Mouse (Mus musculus): ENCODE results near the gene Trim37. TPM values are rescaled to one million over a fixed set of nuclear protein-coding genes. Genes with fewer than 3 reads are reported as not detected.
"Not testable (repeated sequence)": the region's sequence is repeated elsewhere in the genome, so short reads cannot be mapped to it uniquely, and the experiment has no call there.

Trim37 gene
- polyA plus RNA-seq, 1 experiment from 2014 or later: 16.4 TPM

- Histone ChIP-seq H3K27me3 (no peaks in the 10 kb centered on the region), H3K36me3 (no peaks in the 10 kb centered on the region), H3K4me3 (no peak overlapping the region), H3K4me2 (no peak overlapping the region), H3K4me1 (replicated peaks) (peaks cover 25% of the 10 kb centered on the region), H3K9ac (no peak overlapping the region), H3K27ac (no peak overlapping the region), H3K9me3 (replicated peaks) (no peaks in the 10 kb centered on the region)
- ATAC-seq (replicated peaks; ENCODE audit: insufficient number of reproducible peaks, insufficient read depth, low FRiP score, low read depth): no peak
- WGBS: 74% methylated on average over 6 of the region's 6 CpGs
Observed at GRCm38 (mm10) chr11:87250132-87250531, 123.3 kb downstream of the Trim37 start.

DNA sequence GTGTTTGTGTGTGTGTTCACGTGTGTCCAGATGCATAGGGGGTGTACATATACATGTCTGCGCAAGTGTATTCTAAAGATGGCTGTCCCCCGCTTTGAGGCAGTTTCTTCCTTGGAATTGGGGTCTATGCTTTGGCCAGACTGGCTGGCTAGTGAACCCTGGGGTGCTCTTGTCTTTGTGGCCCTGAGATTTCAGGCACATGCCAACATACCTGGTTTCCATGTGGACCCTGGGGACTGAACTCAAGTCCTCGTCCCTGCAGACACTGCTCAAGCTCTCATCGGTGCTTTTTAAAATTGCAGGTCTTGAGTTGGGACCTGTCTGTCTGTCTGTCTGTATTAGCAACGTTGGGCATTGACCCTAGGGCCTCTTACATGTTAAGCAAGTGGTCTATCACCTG is 126.4 kb downstream of the Trim37 start:
- no peaks in the 10 kb centered on the region for H3K27me3 ChIP-seq
- no peak for ATAC-seq (replicated peaks; ENCODE audit: insufficient number of reproducible peaks, insufficient read depth, low FRiP score, low read depth)
- no peak overlapping the region for H3K9ac ChIP-seq
- peaks cover 7% of the 10 kb centered on the region; the same call in 1 of the 2 replicates for H3K4me1 ChIP-seq (replicated peaks)
- 86% methylated on average over 6 of the region's 6 CpGs for WGBS
- H3K36me3 ChIP-seq: no peaks in the 10 kb centered on the region
- H3K4me2 ChIP-seq: no peak overlapping the region
- no peaks in the 10 kb centered on the region for H3K9me3 ChIP-seq (replicated peaks)
- H3K4me3 ChIP-seq: no peak overlapping the region
- H3K27ac ChIP-seq: no peak overlapping the region

- H3K9me3 ChIP-seq (replicated peaks): no peaks in the 10 kb centered on the region
- no peak overlapping the region for H3K27ac ChIP-seq
- H3K4me1 ChIP-seq (replicated peaks): peaks cover 7% of the 10 kb centered on the region; the same call in 1 of the 2 replicates
- H3K27me3 ChIP-seq: no peaks in the 10 kb centered on the region
- no peak overlapping the region for H3K4me2 ChIP-seq
- WGBS: 51% methylated on average over 5 of the region's 5 CpGs
- H3K4me3 ChIP-seq: no peak overlapping the region
- no peak overlapping the region for H3K9ac ChIP-seq
- no peak for ATAC-seq (replicated peaks; ENCODE audit: insufficient number of reproducible peaks, insufficient read depth, low FRiP score, low read depth)
- no peaks in the 10 kb centered on the region for H3K36me3 ChIP-seq
Observed at GRCm38 (mm10) chr11:87254149-87254548, 127.3 kb downstream of the Trim37 start.

GRCm38 (mm10) chr11:87257282-87257681 is 130.4 kb downstream of the Trim37 start:
- H3K9ac ChIP-seq: no peak overlapping the region
- no peak overlapping the region for H3K4me2 ChIP-seq
- H3K4me1 ChIP-seq (replicated peaks): peaks cover 5% of the 10 kb centered on the region; the same call in 1 of the 2 replicates
- no peaks in the 10 kb centered on the region for H3K9me3 ChIP-seq (replicated peaks)
- H3K27me3 ChIP-seq: no peaks in the 10 kb centered on the region
- no peak for ATAC-seq (replicated peaks; ENCODE audit: insufficient number of reproducible peaks, insufficient read depth, low FRiP score, low read depth)
- 83% methylated on average over 5 of the region's 5 CpGs for WGBS
- no peaks in the 10 kb centered on the region for H3K36me3 ChIP-seq
- no peak overlapping the region for H3K27ac ChIP-seq
- no peak overlapping the region for H3K4me3 ChIP-seq

- H3K4me1 ChIP-seq (replicated peaks): peaks cover 5% of the 10 kb centered on the region; the same call in 1 of the 2 replicates
- H3K9me3 ChIP-seq (replicated peaks): no peaks in the 10 kb centered on the region
- 65% methylated on average over 10 of the region's 10 CpGs for WGBS
- no peak overlapping the region for H3K9ac ChIP-seq
- no peak overlapping the region for H3K27ac ChIP-seq
- H3K4me2 ChIP-seq: peak overlapping the region; percentile 22; the same call in 1 of the 2 replicates
- no peak overlapping the region for H3K4me3 ChIP-seq
- H3K27me3 ChIP-seq: no peaks in the 10 kb centered on the region
- no peaks in the 10 kb centered on the region for H3K36me3 ChIP-seq
- no peak for ATAC-seq (replicated peaks; ENCODE audit: insufficient number of reproducible peaks, insufficient read depth, low FRiP score, low read depth)
Observed at GRCm38 (mm10) chr11:87259792-87260191, 132.9 kb downstream of the Trim37 start.

DNA sequence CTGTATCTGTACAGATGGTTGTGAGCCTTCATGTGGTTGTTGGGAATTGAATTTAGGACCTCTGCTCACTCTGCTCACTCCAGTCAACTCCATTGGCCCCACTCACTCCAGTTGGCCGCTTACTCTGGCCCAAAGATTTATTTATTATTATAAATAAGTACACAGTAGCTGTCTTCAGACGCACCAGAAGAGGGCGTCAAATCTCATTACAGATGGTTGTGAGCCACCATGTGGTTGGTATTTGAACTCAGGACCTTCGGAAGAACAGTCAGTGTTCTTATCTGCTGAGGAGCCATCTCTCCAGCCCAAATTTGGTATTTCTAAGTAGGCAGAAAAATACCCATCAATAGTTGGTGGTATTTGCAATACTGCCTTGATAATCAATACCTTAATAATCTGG is 134.8 kb downstream of the Trim37 start:
- not testable (repeated sequence) for ATAC-seq (replicated peaks; ENCODE audit: insufficient number of reproducible peaks, insufficient read depth, low FRiP score, low read depth); H3K9me3 ChIP-seq (replicated peaks); H3K4me1 ChIP-seq (replicated peaks); H3K27ac ChIP-seq; H3K36me3 ChIP-seq; H3K4me3 ChIP-seq; H3K27me3 ChIP-seq; H3K4me2 ChIP-seq; H3K9ac ChIP-seq
- WGBS: 64% methylated on average over 4 of the region's 4 CpGs

DNA sequence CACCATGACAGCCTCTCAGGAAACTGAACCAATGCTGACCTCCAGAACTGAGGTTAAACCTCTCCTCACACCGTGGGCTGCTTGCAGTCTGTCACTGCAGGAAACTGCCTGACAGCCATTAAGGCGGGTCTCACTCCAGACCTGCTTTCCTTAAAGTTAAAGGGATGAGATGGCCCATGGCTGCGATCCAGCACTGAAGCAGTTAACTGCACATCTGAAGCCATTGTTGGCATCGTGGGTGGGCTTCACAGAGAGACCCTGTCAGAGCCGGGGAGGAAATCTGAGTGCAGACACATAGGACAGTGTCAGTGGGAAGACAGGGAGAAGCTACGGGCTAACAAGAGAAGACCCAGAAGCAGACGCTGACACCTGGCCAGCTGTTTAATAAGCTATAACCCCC is 137.1 kb downstream of the Trim37 start:
- Histone ChIP-seq H3K27me3 (no peaks in the 10 kb centered on the region), H3K9ac (no peak overlapping the region), H3K27ac (no peak overlapping the region), H3K9me3 (replicated peaks) (no peaks in the 10 kb centered on the region), H3K36me3 (no peaks in the 10 kb centered on the region), H3K4me3 (no peak overlapping the region), H3K4me1 (replicated peaks) (peaks cover 5% of the 10 kb centered on the region; the same call in 1 of the 2 replicates), H3K4me2 (no peak overlapping the region)
- no peak for ATAC-seq (replicated peaks; ENCODE audit: insufficient number of reproducible peaks, insufficient read depth, low FRiP score, low read depth)
- WGBS: 36% methylated on average over 7 of the region's 7 CpGs

DNA sequence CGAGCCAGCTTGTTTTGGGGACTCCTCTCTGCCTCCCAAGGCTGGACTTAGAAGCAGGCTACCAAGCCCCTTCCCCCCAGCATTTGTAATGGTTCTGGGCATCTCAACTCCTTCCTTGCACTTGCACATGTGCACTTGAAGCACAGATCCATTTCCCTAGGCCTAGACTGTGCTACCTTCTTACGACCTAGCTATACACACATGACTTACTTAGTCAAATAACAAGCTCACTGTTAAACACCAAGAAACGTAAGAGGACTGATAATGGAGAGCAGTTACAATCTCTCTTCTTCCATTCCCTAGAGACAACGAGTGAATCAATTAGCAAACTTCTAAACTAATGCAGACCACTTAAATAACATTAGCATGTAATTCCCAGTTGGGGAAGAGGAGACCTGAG is 139.4 kb downstream of the Trim37 start:
- Histone ChIP-seq H3K27me3 (no peaks in the 10 kb centered on the region), H3K9me3 (replicated peaks) (no peaks in the 10 kb centered on the region), H3K27ac (no peak overlapping the region), H3K4me2 (no peak overlapping the region), H3K4me3 (no peak overlapping the region), H3K9ac (no peak overlapping the region), H3K36me3 (no peaks in the 10 kb centered on the region), H3K4me1 (replicated peaks) (no peaks in the 10 kb centered on the region)
- ATAC-seq (replicated peaks; ENCODE audit: insufficient number of reproducible peaks, insufficient read depth, low FRiP score, low read depth): no peak
- 73% methylated on average over 4 of the region's 4 CpGs for WGBS

- no peak overlapping the region for H3K27ac ChIP-seq
- H3K4me2 ChIP-seq: no peak overlapping the region
- no peaks in the 10 kb centered on the region for H3K36me3 ChIP-seq
- H3K27me3 ChIP-seq: no peaks in the 10 kb centered on the region
- no peaks in the 10 kb centered on the region for H3K9me3 ChIP-seq (replicated peaks)
- H3K4me3 ChIP-seq: no peak overlapping the region
- ATAC-seq (replicated peaks; ENCODE audit: insufficient number of reproducible peaks, insufficient read depth, low FRiP score, low read depth): no peak
- no peak overlapping the region for H3K9ac ChIP-seq
- no peaks in the 10 kb centered on the region for H3K4me1 ChIP-seq (replicated peaks)
- WGBS: 75% methylated on average over 2 of the region's 2 CpGs
Observed at GRCm38 (mm10) chr11:87268803-87269202, 141.9 kb downstream of the Trim37 start.

MicroRNA genes within 50 kb of the gene (microRNA counts, 519-probe panel; counts per million panel counts)
- microRNA mmu-miR-301a: 3,852 counts per million, percentile 90 among the panel's probes with 10 or more counts

Small RNA genes lying within 50 kb of the gene (microRNA-seq; reads per million reads assigned to microRNA genes)
- gene Mir301: 998 reads per million, percentile 79 among the genes with 10 or more reads in this experiment

Other genes starting within 250 kb of the Trim37 start
- gene Ypel2, start 133.4 kb upstream of the Trim37 start, polyA plus RNA-seq (2015; fragmentation: Nextera tagmentation; extraction: Ambion mirVana): 20.8 and 23.1 TPM in 2 replicates
- gene Gdpd1, start 53.0 kb upstream of the Trim37 start, polyA plus RNA-seq (2015; fragmentation: Nextera tagmentation; extraction: Ambion mirVana): 25.8 and 26.8 TPM in 2 replicates
- 11.0 and 13.4 TPM in 2 replicates for gene Smg8, start 40.3 kb upstream of the Trim37 start, polyA plus RNA-seq (2015; fragmentation: Nextera tagmentation; extraction: Ambion mirVana)
- gene Prr11, start 18.4 kb upstream of the Trim37 start, polyA plus RNA-seq (2015; fragmentation: Nextera tagmentation; extraction: Ambion mirVana): 5.0 and 6.8 TPM in 2 replicates
- 46.9 and 50.2 TPM in 2 replicates for gene Ska2, start 17.8 kb upstream of the Trim37 start, polyA plus RNA-seq (2015; fragmentation: Nextera tagmentation; extraction: Ambion mirVana)
- 5.3 and 6.2 TPM in 2 replicates for gene Ppm1e, start 231.9 kb downstream of the Trim37 start, polyA plus RNA-seq (2015; fragmentation: Nextera tagmentation; extraction: Ambion mirVana)